Mouse (Mus musculus): ENCODE measurements at regions not wholly inside any gene's neighbourhood (a gene's known extent, or its start where the extent isn't known, plus 50 kb on each side); places are given as distances from the start of the nearest gene placed in this dataset.

DNA sequence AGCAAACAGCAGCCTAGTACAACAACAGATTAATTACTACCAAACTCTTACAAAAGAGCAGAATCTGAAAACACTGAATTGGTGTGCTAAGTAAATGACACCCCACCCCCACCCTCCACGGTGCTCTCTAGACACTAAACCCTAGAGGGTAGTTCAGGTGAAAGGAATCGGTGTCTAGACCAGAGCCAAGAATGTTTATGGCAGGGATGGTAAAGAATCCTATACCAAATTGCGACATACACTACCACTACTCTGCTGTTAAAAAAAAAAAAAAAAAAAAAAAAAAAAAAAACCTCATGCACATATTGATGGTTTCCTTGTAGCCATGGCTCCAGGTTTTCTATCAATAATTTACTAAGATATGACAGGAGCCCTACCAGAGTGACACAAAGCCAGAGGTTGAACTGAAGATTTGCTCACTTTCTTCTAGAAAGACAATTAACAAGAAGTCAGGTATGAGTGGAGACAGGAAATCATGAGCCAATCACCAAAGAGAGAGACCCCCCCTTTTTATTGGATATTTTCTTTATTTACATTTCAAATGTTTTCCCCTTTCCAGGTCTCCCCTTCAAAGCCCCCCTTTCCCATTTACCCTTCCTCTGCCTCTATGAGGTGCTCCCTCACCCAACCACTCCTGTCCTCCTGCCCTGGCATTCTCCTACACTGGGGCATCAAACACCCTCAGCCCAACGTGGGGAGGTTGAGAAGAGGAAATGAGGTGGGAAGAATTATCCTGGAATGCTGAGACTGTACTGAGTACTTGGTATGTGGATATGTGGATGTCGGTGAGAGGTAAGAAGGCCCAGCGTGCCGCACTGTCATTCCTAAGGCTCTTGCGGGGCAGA is 87.6 kb upstream of the Cerkl start:
- TF ChIP-seq CTCF (IDR thresholded peaks at IDR 0.05; ENCODE audit: borderline replicate concordance, insufficient read depth, low read depth, low read length) (no peak), POLR2A (IDR thresholded peaks at IDR 0.05; ENCODE audit: borderline replicate concordance, insufficient read depth, low read length) (no peak)
